Mouse (Mus musculus): ENCODE data around the gene Stim2.

DNA sequence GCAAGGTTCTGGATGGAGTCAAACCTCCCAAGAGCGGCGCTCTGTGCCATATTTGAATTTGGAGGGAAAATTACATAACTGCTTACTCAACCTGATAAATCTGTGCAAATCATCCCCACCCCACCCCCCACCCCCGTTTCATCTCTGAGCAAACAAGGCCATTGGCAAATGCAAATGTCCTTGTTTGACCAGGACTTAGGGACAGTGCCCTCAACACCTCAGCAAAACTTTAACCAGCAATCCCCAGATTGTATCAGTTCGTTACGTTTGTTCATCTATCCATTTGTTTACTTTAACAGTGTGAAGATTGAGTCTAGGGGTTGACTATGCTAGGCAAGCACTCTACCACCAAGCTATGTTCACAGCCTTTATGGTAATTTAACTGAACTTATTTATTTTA is 32.6 kb upstream of the Stim2 start:
- TF ChIP-seq CTCF (IDR thresholded peaks at IDR 0.05; ENCODE audit: low read depth, low read length) (no peak), POLR2A (IDR thresholded peaks at IDR 0.05; ENCODE audit: extremely low read depth, insufficient read depth, low read length) (no peak)

Data from liver, adult 2 months (tissue).